Mouse (Mus musculus): ENCODE measurements around the gene Gse1. TPM values are rescaled to one million over a fixed set of nuclear protein-coding genes. Genes with fewer than 3 reads are reported as not detected.
A peak's percentile ranks its signal among the peaks of the same experiment; 100 is the strongest.

Gse1 gene
- polyA plus RNA-seq, 1 experiment from 2014 or later: 6.4 TPM

DNA sequence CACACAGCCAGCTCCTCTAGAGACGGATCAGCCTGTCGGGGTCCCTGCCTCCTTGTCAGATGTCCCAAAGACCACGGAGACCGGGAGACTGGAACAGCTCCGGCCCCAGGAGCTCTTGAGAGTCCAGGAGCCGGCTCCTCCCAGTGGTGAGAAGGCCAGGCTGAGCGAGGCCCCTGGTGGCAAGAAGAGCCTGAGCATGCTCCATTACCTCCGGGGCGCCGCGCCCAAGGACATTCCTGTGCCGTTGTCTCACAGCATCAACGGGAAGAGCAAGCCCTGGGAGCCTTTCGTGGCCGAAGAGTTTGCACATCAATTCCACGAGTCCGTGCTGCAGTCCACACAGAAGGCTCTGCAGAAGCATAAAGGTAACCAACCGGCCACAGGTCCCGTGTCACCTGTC, 346.7 kb downstream of the Gse1 start:
- no peak overlapping the region for H3K4me3 ChIP-seq (ENCODE audit: low read depth, low read length)
- no peaks in the 10 kb centered on the region for H3K4me1 ChIP-seq (replicated peaks; ENCODE audit: control insufficient read depth, insufficient read depth, low read length)
- H3K36me3 ChIP-seq (ENCODE audit: control insufficient read depth, insufficient read depth): peaks cover 96% of the 10 kb centered on the region
- no peaks in the 10 kb centered on the region for H3K27me3 ChIP-seq (replicated peaks; ENCODE audit: control insufficient read depth, insufficient read depth, low read length)
- TF ChIP-seq CTCF (IDR thresholded peaks at IDR 0.05; ENCODE audit: low read depth): peak; percentile 32; the same call in 1 of the 2 replicates
- no peak overlapping the region for H3K27ac ChIP-seq (ENCODE audit: low read depth, low read length)
- H3K9me3 ChIP-seq (ENCODE audit: control insufficient read depth): no peaks in the 10 kb centered on the region
- H3K9ac ChIP-seq (ENCODE audit: low read depth, low read length): no peak overlapping the region
- no peak overlapping the region for H3K4me2 ChIP-seq (replicated peaks; ENCODE audit: low read depth)
- 60% methylated on average over 19 of the region's 19 CpGs for WGBS
- ATAC-seq: no peak

DNA sequence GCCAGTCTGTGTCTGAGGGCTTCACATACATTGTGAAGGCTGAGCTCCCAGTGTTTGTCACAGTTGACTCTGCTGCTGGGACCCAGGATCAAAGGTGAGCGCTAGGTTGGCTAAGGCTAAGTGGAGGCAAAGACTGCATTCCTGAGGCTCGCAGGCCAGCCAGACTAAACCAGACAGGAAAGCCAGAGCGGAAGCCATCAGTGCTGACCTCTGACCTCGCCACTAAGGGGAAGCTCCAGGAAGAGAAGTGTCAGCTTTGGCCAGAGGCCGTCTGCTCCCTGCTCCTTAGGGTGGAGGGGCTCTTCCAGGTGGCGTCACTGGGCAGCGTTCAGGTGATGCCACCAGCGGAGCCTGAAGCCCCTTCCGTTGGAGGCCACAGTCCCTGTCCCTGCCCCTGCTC, 347.5 kb downstream of the Gse1 start:
- Histone ChIP-seq H3K9me3 (ENCODE audit: control insufficient read depth) (no peaks in the 10 kb centered on the region), H3K36me3 (ENCODE audit: control insufficient read depth, insufficient read depth) (peaks cover 97% of the 10 kb centered on the region), H3K4me1 (replicated peaks; ENCODE audit: control insufficient read depth, insufficient read depth, low read length) (no peaks in the 10 kb centered on the region), H3K4me3 (ENCODE audit: low read depth, low read length) (no peak overlapping the region), H3K4me2 (replicated peaks; ENCODE audit: low read depth) (no peak overlapping the region), H3K27me3 (replicated peaks; ENCODE audit: control insufficient read depth, insufficient read depth, low read length) (no peaks in the 10 kb centered on the region), H3K9ac (ENCODE audit: low read depth, low read length) (no peak overlapping the region), H3K27ac (ENCODE audit: low read depth, low read length) (no peak overlapping the region)
- 66% methylated on average over 9 of the region's 9 CpGs for WGBS
- no peak for ATAC-seq
- no peak for TF ChIP-seq CTCF (IDR thresholded peaks at IDR 0.05; ENCODE audit: low read depth)

DNA sequence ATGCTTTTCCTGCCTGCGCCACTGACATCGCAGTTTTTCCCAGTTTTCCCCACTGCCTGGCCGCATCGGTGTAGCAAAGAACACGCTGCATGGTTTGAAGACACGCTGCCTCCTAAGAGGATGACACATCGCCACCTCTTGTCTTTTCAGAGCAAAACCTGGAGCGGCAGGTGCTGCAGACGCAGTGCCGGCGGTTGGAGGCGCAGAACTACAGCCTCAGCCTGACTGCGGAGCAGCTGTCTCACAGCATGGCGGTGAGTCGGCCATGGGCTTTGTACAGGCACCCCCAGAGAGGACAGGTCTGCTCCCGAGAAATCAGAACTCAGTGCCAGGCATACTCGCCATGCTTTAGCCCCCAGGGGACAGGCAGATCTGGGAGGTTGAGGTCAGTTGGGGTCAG, 349.6 kb downstream of the Gse1 start:
- H3K4me1 ChIP-seq (replicated peaks; ENCODE audit: control insufficient read depth, insufficient read depth, low read length): no peaks in the 10 kb centered on the region
- ATAC-seq: no peak
- H3K9me3 ChIP-seq (ENCODE audit: control insufficient read depth): no peaks in the 10 kb centered on the region
- WGBS: 94% methylated on average over 17 of the region's 17 CpGs
- H3K9ac ChIP-seq (ENCODE audit: low read depth, low read length): no peak overlapping the region
- no peak for TF ChIP-seq CTCF (IDR thresholded peaks at IDR 0.05; ENCODE audit: low read depth)
- no peaks in the 10 kb centered on the region for H3K27me3 ChIP-seq (replicated peaks; ENCODE audit: control insufficient read depth, insufficient read depth, low read length)
- no peak overlapping the region; the same call in 1 of the 2 replicates for H3K27ac ChIP-seq (ENCODE audit: low read depth, low read length)
- no peak overlapping the region for H3K4me2 ChIP-seq (replicated peaks; ENCODE audit: low read depth)
- H3K36me3 ChIP-seq (ENCODE audit: control insufficient read depth, insufficient read depth): peaks cover 89% of the 10 kb centered on the region
- no peak overlapping the region for H3K4me3 ChIP-seq (ENCODE audit: low read depth, low read length)

DNA sequence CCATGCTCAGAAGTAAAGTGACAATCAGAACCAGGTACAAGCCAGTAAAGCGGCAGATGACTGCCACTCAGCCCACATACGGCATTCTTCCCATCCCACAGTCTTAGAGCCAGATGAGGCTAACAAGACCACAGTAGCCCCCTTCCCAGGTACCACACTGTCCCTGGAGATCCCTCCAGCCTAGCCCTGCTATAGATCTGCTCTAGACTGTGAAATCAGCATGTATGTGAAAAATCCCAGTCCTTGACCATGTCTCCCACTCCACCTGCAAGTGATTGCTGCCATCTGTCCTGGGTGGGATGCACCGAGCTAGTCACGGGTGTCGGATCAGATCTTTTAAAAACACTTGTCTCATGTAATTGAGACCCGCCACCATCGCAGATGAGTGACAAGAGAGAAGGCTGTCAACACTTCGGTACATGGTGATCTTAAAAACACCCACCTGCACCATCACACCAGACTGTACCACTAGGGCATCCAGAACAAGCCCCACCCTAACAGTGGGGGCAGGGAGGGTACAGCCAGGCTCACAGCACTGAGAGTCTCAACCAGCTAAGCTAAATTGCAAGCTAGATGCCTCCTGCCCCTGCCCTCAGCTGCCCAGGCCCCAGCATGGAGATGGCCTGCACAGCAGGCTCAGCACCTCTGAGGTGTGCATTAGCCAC, 352.2 kb downstream of the Gse1 start:
- Histone ChIP-seq H3K9me3 (ENCODE audit: control insufficient read depth) (no peaks in the 10 kb centered on the region), H3K36me3 (ENCODE audit: control insufficient read depth, insufficient read depth) (peaks cover 62% of the 10 kb centered on the region), H3K4me2 (replicated peaks; ENCODE audit: low read depth) (no peak overlapping the region), H3K4me1 (replicated peaks; ENCODE audit: control insufficient read depth, insufficient read depth, low read length) (no peaks in the 10 kb centered on the region), H3K9ac (ENCODE audit: low read depth, low read length) (no peak overlapping the region), H3K27ac (ENCODE audit: low read depth, low read length) (no peak overlapping the region), H3K27me3 (replicated peaks; ENCODE audit: control insufficient read depth, insufficient read depth, low read length) (no peaks in the 10 kb centered on the region), H3K4me3 (ENCODE audit: low read depth, low read length) (no peak overlapping the region)
- ATAC-seq: no peak
- no peak for TF ChIP-seq CTCF (IDR thresholded peaks at IDR 0.05; ENCODE audit: low read depth)
- 89% methylated on average over 8 of the region's 8 CpGs for WGBS

DNA sequence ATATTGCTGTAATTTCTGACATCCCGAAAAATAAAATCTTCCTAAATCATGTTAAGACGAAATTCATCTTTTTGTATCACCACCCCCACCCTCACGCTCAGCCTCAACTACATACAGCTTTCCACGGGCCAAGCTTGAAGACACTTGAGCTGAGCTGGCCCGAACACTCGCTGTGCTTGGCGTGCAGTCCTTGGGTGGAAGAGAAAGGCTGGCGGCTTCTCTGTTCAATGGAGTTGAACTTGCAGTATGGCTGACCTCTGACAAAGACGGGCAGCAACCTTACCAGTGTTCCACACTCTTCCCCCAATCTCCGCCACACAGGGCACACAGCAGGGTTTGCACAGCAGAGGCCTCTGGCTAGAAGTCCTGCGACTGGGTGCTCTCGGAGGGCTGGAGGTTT, 353.1 kb downstream of the Gse1 start:
- Histone ChIP-seq H3K9ac (ENCODE audit: low read depth, low read length) (no peak overlapping the region), H3K4me2 (replicated peaks; ENCODE audit: low read depth) (no peak overlapping the region), H3K4me3 (ENCODE audit: low read depth, low read length) (no peak overlapping the region), H3K27ac (ENCODE audit: low read depth, low read length) (no peak overlapping the region), H3K4me1 (replicated peaks; ENCODE audit: control insufficient read depth, insufficient read depth, low read length) (no peaks in the 10 kb centered on the region), H3K36me3 (ENCODE audit: control insufficient read depth, insufficient read depth) (peaks cover 54% of the 10 kb centered on the region), H3K27me3 (replicated peaks; ENCODE audit: control insufficient read depth, insufficient read depth, low read length) (no peaks in the 10 kb centered on the region), H3K9me3 (ENCODE audit: control insufficient read depth) (no peaks in the 10 kb centered on the region)
- no peak for ATAC-seq
- WGBS: 88% methylated on average over 12 of the region's 12 CpGs
- TF ChIP-seq CTCF (IDR thresholded peaks at IDR 0.05; ENCODE audit: low read depth): no peak

DNA sequence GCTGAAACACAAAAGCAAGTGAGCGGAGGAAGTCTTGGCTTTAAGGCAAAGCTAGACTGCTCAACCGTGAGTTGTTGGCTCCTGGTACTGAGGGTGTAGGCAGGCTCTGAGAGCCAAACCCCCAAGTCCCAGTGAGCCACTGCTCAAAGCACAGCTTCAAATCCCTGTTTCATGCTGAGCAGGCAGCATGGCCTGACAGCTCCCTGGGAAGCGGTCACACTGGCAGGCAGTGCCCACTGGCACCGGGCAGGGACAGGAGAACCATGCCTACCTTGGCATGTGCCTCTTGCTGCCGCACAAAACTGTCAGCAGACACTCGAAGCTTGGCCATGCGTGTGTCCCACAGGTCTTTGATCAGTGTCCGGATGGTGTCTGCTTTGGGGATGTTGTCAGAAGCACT, 353.6 kb downstream of the Gse1 start:
- 91% methylated on average over 8 of the region's 8 CpGs for WGBS
- H3K27me3 ChIP-seq (replicated peaks; ENCODE audit: control insufficient read depth, insufficient read depth, low read length): no peaks in the 10 kb centered on the region
- H3K4me2 ChIP-seq (replicated peaks; ENCODE audit: low read depth): no peak overlapping the region
- no peak for ATAC-seq
- no peak overlapping the region for H3K9ac ChIP-seq (ENCODE audit: low read depth, low read length)
- H3K4me1 ChIP-seq (replicated peaks; ENCODE audit: control insufficient read depth, insufficient read depth, low read length): no peaks in the 10 kb centered on the region
- H3K36me3 ChIP-seq (ENCODE audit: control insufficient read depth, insufficient read depth): peaks cover 49% of the 10 kb centered on the region
- no peak overlapping the region for H3K4me3 ChIP-seq (ENCODE audit: low read depth, low read length)
- H3K9me3 ChIP-seq (ENCODE audit: control insufficient read depth): no peaks in the 10 kb centered on the region
- no peak overlapping the region for H3K27ac ChIP-seq (ENCODE audit: low read depth, low read length)
- no peak for TF ChIP-seq CTCF (IDR thresholded peaks at IDR 0.05; ENCODE audit: low read depth)
